Mouse (Mus musculus) neural tube, embryonic 14.5 days (tissue): ENCODE measurements around the gene St13. TPM values are rescaled to one million over a fixed set of nuclear protein-coding genes. Genes with fewer than 3 reads are reported as not detected.
"Not testable (repeated sequence)": the region's sequence is repeated elsewhere in the genome, so short reads cannot be mapped to it uniquely, and the experiment has no call there.

Experiments used
- ATAC-seq: fragments of 200-750 bp; cut with Nextera tagmentation; 2 replicates; pipeline ENCODE4 v1.8.0; 2017; ENCODE audit warnings: low read depth, mild to moderate bottlenecking, moderate TSS enrichment, moderate library complexity
- H3K27ac ChIP-seq: fragments of 300-500 bp; sonication (generic); 2 replicates; pipeline ENCODE4 v1.5.1; 2014; ENCODE audit warnings: low read depth, mild to moderate bottlenecking, control low read depth, low read length, moderate library complexity, mixed read lengths
- H3K27me3 ChIP-seq: fragments of 300-500 bp; sonication (generic); 2 replicates; pipeline ENCODE4 v1.6.1; 2014; ENCODE audit warnings: low read length; ENCODE audit not compliant: control insufficient read depth, insufficient read depth
- H3K36me3 ChIP-seq: fragments of 300-500 bp; sonication (generic); 2 replicates; pipeline ENCODE4 v1.6.1; 2014; ENCODE audit warnings: low read length, mixed read lengths; ENCODE audit not compliant: control insufficient read depth, insufficient read depth
- H3K4me1 ChIP-seq: fragments of 300-500 bp; sonication (generic); 2 replicates; pipeline ENCODE4 v1.6.1; 2014; ENCODE audit warnings: low read length; ENCODE audit not compliant: control insufficient read depth, insufficient read depth
- H3K4me2 ChIP-seq: fragments of 300-500 bp; sonication (generic); 2 replicates; pipeline ENCODE4 v1.6.1; 2014; ENCODE audit warnings: mild to moderate bottlenecking, low read depth, low read length, control low read depth
- H3K4me3 ChIP-seq: fragments of 300-500 bp; sonication (generic); 2 replicates; pipeline ENCODE4 v1.5.1; 2014; ENCODE audit warnings: low read depth, low read length, control low read depth, mixed read lengths
- H3K9ac ChIP-seq: fragments of 300-500 bp; sonication (generic); replicated peaks from 2 replicates; pipeline ENCODE4 v1.6.1; 2014; ENCODE audit warnings: low read depth, mild to moderate bottlenecking, control low read depth, low read length, mixed read lengths
- H3K9me3 ChIP-seq: fragments of 300-500 bp; sonication (generic); 2 replicates; pipeline ENCODE4 v1.6.1; 2016; ENCODE audit warnings: low read length; ENCODE audit not compliant: control insufficient read depth
- WGBS: fragments of 180-500 bp; shearing (Covaris S2); extraction: QIAGEN DNeasy Blood & Tissue Kit; methylation state at CpG from one replicate; pipeline ENCODE4 v1.1.7; 2014; 5-methylcytosine and 5-hydroxymethylcytosine counted together
- polyA plus RNA-seq: library from polyadenylated mRNA; unstranded; fragments of >200 nt; fragmentation: Nextera tagmentation; extraction: Ambion mirVana; gene quantifications from 2 replicates; pipeline ENCODE4 v1.2.1, GENCODE M21; 2014

Gene St13
- polyA plus RNA-seq, 1 experiment from 2014 or later = 173 TPM

DNA sequence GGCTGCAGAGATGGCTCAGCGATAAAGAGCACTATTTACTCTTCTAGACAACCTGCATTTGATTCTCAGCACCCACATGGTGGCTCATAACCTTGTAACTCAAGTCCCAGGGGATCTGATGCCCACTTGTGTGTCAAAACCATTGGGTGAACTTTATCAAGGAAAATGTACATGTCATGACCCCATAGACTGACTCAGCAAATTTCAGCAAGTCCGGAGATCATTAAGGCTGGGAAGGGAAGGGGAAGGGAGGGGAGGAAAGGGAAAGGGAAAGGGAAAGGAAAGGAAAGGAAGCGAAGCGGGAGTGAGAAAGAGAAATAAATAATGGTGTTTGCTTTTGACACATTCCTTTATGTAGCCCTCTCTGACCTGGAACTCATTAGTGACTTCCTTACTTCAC lies 18.2 kb upstream of the St13 start:
- Histone ChIP-seq H3K36me3 (no peaks in the 10 kb centered on the region), H3K4me2 (no peak overlapping the region), H3K27me3 (no peaks in the 10 kb centered on the region), H3K27ac (no peak overlapping the region), H3K9me3 (no peaks in the 10 kb centered on the region), H3K4me1 (no peaks in the 10 kb centered on the region), H3K9ac (no peak overlapping the region), H3K4me3 (no peak overlapping the region)
- no peak for ATAC-seq
- 96% methylated on average over 4 of the region's 4 CpGs for WGBS

DNA sequence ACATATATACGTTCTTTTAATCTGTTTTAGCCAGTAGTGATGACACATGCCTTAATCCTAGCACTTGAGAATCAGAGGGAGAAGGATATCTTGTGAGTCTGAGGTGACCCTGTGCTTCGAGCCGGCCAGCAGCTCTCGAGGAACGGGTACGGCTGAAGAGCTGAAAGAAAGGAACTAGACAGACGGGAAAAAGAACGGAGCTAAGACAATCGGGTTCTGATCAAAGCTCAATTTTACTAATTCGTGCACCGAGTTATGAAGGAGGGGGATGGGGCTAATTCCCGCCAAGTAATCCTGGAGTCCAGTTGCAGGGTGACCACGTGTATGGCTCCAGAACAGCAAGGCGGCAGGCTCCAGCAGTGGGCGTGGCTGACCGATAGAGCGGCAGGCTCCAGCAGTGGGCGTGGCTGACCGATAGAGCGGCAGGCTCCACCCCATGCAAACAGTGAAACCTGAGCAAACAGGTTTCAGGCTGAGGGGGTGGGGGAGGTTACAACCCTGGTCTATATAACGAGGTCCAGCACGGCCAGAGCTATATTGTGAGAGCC lies 17.0 kb upstream of the St13 start:
- not testable (repeated sequence) for H3K27ac ChIP-seq, ATAC-seq, H3K9ac ChIP-seq, H3K4me3 ChIP-seq, H3K4me1 ChIP-seq, H3K36me3 ChIP-seq, H3K9me3 ChIP-seq, H3K27me3 ChIP-seq
- 12% methylated on average over 22 of the region's 22 CpGs for WGBS
- peak overlapping the region; percentile 23 for H3K4me2 ChIP-seq

DNA sequence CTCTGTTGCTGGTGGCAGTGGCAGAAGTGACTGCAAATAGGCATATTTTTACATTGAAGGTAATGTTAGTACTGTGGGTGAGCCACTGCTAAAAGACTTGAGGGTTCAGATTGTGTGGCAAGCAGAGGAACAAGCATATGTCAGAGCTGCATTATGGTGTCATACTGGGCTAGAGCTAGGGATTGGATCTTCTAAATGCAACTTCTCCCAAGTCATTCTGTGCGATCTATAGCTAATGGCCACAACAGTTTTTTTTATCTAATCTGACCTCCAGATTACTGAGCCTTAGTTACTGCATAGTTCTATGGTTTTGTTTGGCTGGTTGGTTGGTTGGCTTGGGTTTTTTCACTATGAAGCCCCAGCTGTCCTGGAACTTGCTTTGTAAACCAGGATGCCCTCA lies 8.3 kb upstream of the St13 start, which contains the start of gene Dnajb7:
Gene Dnajb7 (minus strand): TSS at position 101 of the 400 bp plus-strand sequence.
- no peak for ATAC-seq
- Histone ChIP-seq H3K36me3 (no peaks in the 10 kb centered on the region), H3K27ac (no peak within 1 kb of the TSS), H3K4me2 (no peak within 1 kb of the TSS), H3K27me3 (no peaks in the 10 kb centered on the region), H3K4me1 (no peaks in the 10 kb centered on the region), H3K4me3 (no peak within 1 kb of the TSS), H3K9ac (no peak within 1 kb of the TSS), H3K9me3 (no peaks in the 10 kb centered on the region)
- WGBS = 100% methylated on average over 1 of the region's 1 CpGs

DNA sequence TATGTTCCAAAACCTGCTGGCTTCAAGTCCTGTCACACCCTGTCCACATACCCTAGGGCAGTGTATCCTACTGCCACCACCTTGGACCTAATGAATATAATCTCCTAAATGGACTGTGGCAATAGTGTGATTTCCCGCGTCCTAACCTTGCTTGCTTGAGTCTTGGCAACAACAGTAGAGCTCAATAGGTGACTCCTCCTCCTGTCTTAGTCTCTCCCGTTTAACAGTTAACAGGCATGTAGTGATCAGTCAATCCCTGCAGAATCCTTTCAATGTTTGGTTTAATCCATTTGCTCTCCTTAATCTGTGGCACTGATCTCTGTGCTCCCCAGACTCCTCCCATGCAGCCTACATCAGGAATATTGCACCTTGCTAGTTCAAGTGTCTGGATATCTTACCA lies 5.1 kb upstream of the St13 start:
- H3K4me1 ChIP-seq = peaks cover 6% of the 10 kb centered on the region; the same call in 1 of the 2 replicates
- no peak for ATAC-seq
- WGBS = 79% methylated on average over 3 of the region's 3 CpGs
- no peaks in the 10 kb centered on the region for H3K9me3 ChIP-seq
- H3K9ac ChIP-seq = no peak overlapping the region
- no peaks in the 10 kb centered on the region for H3K36me3 ChIP-seq
- H3K27me3 ChIP-seq = no peaks in the 10 kb centered on the region
- H3K4me2 ChIP-seq = no peak overlapping the region
- H3K27ac ChIP-seq = no peak overlapping the region
- H3K4me3 ChIP-seq = no peak overlapping the region

DNA sequence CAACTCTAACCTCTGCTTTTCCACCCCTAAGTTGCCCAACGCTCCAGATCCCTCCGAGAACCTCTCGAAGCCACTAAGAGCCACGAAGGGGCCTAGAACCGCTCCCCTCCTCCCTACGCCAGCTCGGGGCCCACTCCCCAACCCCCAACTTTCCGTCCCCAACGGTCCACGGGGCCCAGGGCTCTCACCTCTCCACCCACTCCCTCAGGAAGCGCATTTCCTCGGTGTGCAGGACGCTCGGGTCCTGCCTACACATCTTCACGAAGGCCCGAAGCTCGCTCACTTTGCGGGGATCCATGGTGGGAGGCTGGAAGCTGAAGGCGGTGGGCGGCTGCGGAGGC lies 610 bp downstream of the St13 start:
- under 1% methylated on average over 21 of the region's 21 CpGs for WGBS
- Histone ChIP-seq H3K27ac (peak overlapping the region; percentile 96), H3K9me3 (no peaks in the 10 kb centered on the region), H3K4me1 (peaks cover 15% of the 10 kb centered on the region; the same call in 1 of the 2 replicates), H3K4me2 (peak overlapping the region; percentile 67), H3K27me3 (no peaks in the 10 kb centered on the region), H3K36me3 (no peaks in the 10 kb centered on the region), H3K4me3 (peak overlapping the region; percentile 95), H3K9ac (peak overlapping the region; percentile 86)
- ATAC-seq = no peak; the same call in 1 of the 2 replicates

DNA sequence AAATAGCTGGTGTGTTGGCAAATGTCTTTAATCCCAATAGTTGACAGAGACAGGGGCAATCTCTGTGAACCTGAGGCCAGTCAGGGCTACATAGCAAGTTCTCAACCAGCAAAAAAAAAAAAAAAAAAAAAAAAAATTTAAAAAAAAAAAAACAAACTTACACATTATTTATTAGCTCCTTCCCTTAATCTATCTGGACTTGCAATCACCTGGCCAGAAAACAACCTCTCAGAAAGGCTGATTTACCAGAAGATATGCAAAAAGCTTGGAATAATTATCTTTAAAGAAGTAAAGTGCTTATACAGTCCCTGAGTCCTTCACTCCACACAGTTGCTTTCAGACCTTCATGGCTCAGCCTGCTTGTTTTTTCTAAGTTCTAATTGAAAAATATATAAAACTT lies 1.7 kb downstream of the St13 start:
- H3K4me1 ChIP-seq = peaks cover 15% of the 10 kb centered on the region; the same call in 1 of the 2 replicates
- H3K36me3 ChIP-seq = no peaks in the 10 kb centered on the region
- peak overlapping the region; percentile 95 for H3K4me3 ChIP-seq
- H3K4me2 ChIP-seq = peak overlapping the region; percentile 67
- no peaks in the 10 kb centered on the region for H3K27me3 ChIP-seq
- no peaks in the 10 kb centered on the region for H3K9me3 ChIP-seq
- no peak overlapping the region for H3K27ac ChIP-seq
- H3K9ac ChIP-seq = no peak overlapping the region; the same call in 1 of the 2 replicates
- no peak for ATAC-seq

DNA sequence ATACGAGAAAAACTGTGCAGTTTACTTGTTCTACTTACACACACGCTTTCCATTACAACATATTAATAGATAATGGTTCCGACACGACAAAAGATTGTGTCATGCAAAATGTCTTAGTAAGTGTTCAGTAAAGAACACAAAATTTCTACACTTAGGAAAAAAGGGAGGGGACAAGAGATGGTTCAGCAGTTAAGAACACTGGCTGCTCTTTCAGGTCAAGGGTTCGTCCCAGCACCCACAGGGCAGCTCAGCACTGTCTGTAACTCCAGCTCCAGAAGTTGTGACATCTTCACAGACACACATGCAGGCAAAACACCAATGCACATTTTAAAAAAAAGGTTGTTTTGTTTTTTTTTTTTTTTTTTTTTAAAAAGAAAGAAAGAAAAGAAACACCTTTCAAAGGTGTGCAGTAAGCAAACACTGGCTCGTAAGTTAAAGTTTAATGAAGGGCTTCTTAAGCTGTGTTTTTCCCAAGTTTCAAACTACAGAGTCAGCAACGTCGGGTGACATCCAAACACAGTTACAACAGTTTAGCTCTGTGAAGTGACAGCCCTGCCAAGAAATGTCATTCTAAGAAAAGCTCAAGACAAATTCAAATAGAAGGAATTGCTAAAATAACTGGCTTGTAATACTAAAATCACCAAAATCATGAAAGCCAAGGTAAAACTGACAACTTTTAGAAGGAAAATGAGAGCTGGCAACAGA lies 5.5 kb downstream of the St13 start:
- Histone ChIP-seq H3K9ac (no peak overlapping the region), H3K27me3 (no peaks in the 10 kb centered on the region), H3K4me3 (no peak overlapping the region), H3K4me1 (peaks cover 10% of the 10 kb centered on the region; the same call in 1 of the 2 replicates), H3K9me3 (no peaks in the 10 kb centered on the region), H3K36me3 (peaks cover 16% of the 10 kb centered on the region; the same call in 1 of the 2 replicates), H3K27ac (no peak overlapping the region), H3K4me2 (no peak overlapping the region)
- WGBS = 92% methylated on average over 8 of the region's 8 CpGs
- ATAC-seq = no peak

DNA sequence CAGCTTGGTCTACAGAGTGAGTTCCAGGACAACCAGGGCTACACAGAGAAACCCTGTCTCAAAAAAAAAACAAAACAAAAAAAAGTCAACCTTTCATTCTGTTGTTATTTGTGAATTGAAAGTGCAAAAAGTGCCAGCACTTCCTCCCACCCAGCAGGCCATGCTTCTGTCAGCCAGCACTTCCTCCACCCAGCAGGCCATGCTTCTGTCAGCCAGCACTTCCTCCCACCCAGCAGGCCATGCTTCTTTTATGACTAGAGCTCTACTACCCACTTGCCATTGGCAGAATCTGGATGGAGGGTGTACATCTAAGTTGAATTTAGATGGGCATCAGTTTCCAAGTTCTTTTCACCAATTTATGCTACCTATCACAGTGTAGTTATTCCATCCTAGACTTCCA lies 6.9 kb downstream of the St13 start:
- Histone ChIP-seq H3K4me1 (peaks cover 2% of the 10 kb centered on the region; the same call in 1 of the 2 replicates), H3K4me2 (no peak overlapping the region), H3K27me3 (no peaks in the 10 kb centered on the region), H3K27ac (no peak overlapping the region), H3K9me3 (no peaks in the 10 kb centered on the region), H3K9ac (no peak overlapping the region), H3K4me3 (no peak overlapping the region), H3K36me3 (peaks cover 18% of the 10 kb centered on the region; the same call in 1 of the 2 replicates)
- no peak for ATAC-seq

DNA sequence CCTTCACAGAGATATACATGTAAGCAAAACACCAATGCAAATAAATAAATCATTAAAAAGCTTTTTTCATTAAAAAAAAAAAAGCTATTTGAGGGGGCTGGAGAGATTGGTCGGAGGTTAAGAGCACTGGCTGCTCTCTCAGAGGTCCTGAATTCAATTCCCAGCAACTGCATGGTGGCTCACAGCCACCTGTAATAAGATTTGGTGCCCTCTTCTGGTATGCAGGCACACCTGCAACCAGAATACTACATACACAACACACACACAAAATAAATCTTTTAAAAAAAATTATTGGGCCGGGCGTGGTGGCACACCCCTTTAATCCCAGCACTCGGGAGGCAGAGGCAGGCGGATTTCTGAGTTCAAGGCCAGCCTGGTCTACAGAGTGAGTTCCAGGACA lies 13.6 kb downstream of the St13 start:
- no peak overlapping the region for H3K4me3 ChIP-seq
- no peak for ATAC-seq
- WGBS = 96% methylated on average over 5 of the region's 5 CpGs
- no peak overlapping the region for H3K4me2 ChIP-seq
- H3K9me3 ChIP-seq = no peaks in the 10 kb centered on the region
- peaks cover 44% of the 10 kb centered on the region for H3K36me3 ChIP-seq
- no peaks in the 10 kb centered on the region for H3K4me1 ChIP-seq
- no peak overlapping the region for H3K27ac ChIP-seq
- no peaks in the 10 kb centered on the region for H3K27me3 ChIP-seq
- no peak overlapping the region for H3K9ac ChIP-seq
